Mouse (Mus musculus): ENCODE measurements around the gene Polr1e. TPM values are rescaled to one million over a fixed set of nuclear protein-coding genes. Genes with fewer than 3 reads are reported as not detected.
"Not testable (repeated sequence)": the region's sequence is repeated elsewhere in the genome, so short reads cannot be mapped to it uniquely, and the experiment has no call there.

Gene Polr1e
- total RNA-seq, 2 experiments from 2014 or later, result 10.1 to 10.3 TPM

DNA sequence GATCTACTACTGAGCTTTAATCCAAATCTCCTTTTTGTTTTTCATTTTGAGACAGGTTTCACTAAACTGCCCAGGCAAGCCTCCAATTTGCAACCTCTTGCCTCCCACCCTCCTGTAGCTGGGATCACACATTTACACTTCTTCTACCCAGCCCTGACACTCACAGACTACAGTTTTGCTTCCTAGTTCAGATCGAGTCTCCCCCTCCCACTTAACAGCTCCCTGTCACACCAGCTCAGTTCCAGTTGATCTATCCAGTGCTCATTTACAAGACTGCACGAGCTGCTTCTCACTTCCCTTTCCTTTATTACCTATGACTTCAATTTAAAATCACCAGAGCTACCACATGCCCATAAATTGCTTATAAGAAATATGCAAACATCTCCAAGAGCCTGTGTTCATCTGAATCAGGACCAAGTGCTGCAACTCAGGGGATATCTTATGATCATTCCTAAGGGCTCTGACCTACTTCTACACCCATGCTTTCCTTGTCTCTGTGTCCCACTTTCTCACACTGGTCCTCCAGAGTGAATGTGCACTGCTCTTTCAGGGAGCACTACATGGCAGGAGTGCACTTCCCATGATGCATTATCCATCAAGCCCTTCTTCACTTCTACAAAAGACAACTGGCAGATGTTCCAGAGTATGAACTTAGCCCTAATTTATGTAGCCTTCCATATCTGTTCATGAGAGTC, 47.8 kb downstream of the Polr1e start:
- intact Hi-C loops (cut with DNase I), result no loop called here
- H3K27ac ChIP-seq, result no peak overlapping the region
- no peak for TF ChIP-seq CTCF (IDR thresholded peaks at IDR 0.05)
- DNase-seq (ENCODE audit: extremely low spot score in 1 of 2, low spot score in 2 of 2), result no peak
- no peak overlapping the region for H3K4me3 ChIP-seq

DNA sequence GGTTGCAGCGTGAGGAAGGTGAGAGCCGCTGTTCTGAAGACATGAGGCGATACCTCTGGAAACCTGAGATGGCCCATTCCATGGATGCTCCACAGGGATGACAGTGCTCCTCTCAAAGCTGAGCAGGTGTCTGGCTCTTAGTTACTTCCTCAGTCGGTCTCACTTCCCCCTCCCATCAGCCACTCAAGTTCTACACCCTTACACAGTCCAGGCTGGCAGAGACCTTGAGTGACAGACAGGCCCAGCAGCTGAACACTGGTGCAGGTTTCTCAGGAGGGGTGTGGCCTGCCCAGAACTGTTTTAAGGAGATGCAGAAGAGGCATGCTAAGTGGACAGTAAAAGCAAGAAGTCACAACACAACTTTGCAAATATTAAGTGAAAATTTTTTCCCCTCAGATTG, 49.4 kb downstream of the Polr1e start:
- Histone ChIP-seq H3K4me3 (no peak overlapping the region), H3K27ac (no peak overlapping the region)
- no peak for DNase-seq (ENCODE audit: extremely low spot score in 1 of 2, low spot score in 2 of 2)
- intact Hi-C loops (cut with DNase I), result no loop called here
- TF ChIP-seq CTCF (IDR thresholded peaks at IDR 0.05), result no peak

DNA sequence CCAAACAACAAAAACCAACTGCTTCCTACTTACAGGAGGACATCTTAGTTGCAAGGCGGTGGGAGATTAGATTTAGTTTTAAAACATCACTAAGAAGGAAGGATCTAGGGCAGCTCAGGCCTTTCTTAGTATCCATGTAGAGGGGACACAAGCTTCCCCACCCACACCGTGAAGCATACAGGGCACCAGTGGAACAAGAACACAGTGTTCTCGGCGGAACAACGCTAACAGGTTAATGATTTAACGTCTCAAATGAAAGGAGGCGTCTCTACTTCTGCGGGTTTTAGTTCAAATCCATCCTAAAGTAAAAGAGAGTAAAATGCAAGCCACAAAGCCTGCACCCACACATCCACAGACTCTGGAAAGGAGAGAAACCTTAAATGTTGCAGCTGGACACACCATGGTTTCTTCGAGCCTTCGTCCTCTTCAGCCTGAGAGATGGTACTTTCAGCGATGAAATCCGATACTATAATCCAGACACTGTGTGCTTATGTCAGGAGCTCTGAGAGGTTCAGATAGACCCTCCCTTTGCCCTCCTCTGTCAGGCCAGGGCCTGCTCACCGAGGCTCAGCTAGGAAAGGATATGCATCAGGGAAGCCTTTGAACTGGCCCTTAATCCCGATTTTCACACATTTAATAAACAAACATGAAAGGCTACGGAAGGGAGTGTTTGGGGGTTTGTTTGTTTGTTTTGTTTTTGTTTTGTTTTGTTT, 54.0 kb downstream of the Polr1e start:
- intact Hi-C loops (cut with DNase I), result no loop called here
- Histone ChIP-seq H3K27ac (no peak overlapping the region), H3K4me3 (no peak overlapping the region)
- DNase-seq (ENCODE audit: extremely low spot score in 1 of 2, low spot score in 2 of 2), result no peak
- TF ChIP-seq CTCF (IDR thresholded peaks at IDR 0.05), result no peak

DNA sequence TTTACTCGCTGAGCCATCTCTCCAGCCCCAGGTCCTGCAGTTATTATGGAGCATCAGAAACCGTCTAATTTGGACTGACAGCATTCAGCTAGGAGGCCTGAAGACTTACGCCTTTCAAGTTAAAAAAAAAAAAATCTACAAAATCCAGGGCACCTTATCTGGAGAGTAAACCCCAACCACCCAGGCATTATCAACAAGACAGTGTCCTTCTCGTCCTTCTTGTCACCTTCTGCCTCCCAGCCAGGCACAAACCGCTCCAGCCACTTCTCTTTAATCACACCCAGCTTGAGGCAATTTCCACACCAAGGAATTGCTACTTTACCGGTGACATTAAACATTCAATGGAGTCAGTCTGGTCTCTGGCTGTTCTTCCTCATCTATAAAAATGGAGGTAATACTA, 55.2 kb downstream of the Polr1e start:
- intact Hi-C loops (cut with DNase I), result no loop called here
- TF ChIP-seq CTCF (IDR thresholded peaks at IDR 0.05), result no peak

DNA sequence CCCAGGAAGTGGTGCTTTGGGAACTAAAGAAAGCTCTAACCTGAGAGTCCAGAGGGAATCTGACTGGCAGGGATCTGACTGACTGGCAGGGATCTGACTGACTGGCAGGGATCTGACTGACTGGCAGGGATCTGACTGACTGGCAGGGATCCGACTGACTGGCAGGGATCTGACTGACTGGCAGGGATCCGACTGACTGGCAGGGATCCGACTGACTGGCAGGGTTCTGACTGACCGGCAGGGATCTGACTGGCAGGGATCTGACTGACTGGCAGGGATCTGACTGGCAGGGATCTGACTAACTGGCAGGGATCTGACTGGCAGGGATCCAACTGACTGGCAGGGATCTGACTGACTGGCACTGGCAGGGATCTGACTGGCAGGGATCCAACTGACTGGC, 62.7 kb downstream of the Polr1e start:
- intact Hi-C loops (cut with DNase I); H3K4me3 ChIP-seq; DNase-seq (ENCODE audit: extremely low spot score in 1 of 2, low spot score in 2 of 2); H3K27ac ChIP-seq: not testable (repeated sequence)

More for the DNA sequence above, 55.2 kb downstream of the Polr1e start:
- DNase-seq (ENCODE audit: extremely low spot score in 1 of 2, low spot score in 2 of 2), result no peak
- Histone ChIP-seq H3K27ac (no peak overlapping the region), H3K4me3 (no peak overlapping the region)

DNA sequence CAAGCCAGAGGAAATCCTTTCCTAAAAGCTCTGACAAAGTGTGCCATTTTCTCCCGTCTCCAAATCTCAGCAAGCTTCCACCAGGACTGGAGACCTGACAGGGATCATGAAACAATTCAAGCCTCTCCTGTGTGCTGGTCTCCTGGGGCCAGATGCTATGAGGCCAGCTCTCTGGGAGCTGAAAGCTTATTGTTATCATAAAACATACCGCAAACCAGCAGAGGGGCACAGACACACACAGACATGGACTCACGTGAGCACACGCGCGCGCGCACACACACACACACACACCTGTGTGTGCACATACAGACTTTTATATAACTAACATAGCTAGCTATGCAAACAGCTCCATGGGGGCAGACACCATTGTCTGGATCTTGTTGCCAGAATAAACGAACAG, 64.6 kb downstream of the Polr1e start:
- DNase-seq (ENCODE audit: extremely low spot score in 1 of 2, low spot score in 2 of 2), result peak in 1 of 2 experiments; percentile 14
- TF ChIP-seq CTCF (IDR thresholded peaks at IDR 0.05), result no peak
- H3K4me3 ChIP-seq, result peak overlapping the region; percentile 99
- intact Hi-C loops (cut with DNase I), result no loop called here
- peak overlapping the region; percentile 87 for H3K27ac ChIP-seq

DNA sequence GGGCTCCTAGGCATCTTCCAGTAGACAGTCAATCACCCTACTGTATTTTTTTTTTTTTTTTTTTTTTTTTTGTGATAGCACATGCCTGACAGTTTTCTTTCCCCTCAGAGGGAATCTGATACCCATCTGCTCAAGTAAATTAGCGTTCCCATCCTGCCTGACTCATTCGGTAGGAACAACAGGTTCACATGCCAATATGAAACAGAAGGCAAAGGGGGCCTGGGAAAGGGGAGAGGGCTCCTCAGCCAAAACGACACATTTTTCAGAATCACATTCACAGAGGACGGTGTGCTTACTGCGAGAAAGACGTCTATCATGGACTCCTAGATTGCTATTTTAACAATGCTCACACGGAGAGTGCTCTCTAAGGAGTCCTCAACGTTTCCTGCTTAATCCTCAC, 65.1 kb downstream of the Polr1e start:
- peak overlapping the region; percentile 87 for H3K27ac ChIP-seq
- intact Hi-C loops (cut with DNase I), result no loop called here
- peak in 1 of 2 experiments; percentile 16 for DNase-seq (ENCODE audit: extremely low spot score in 1 of 2, low spot score in 2 of 2)

DNA sequence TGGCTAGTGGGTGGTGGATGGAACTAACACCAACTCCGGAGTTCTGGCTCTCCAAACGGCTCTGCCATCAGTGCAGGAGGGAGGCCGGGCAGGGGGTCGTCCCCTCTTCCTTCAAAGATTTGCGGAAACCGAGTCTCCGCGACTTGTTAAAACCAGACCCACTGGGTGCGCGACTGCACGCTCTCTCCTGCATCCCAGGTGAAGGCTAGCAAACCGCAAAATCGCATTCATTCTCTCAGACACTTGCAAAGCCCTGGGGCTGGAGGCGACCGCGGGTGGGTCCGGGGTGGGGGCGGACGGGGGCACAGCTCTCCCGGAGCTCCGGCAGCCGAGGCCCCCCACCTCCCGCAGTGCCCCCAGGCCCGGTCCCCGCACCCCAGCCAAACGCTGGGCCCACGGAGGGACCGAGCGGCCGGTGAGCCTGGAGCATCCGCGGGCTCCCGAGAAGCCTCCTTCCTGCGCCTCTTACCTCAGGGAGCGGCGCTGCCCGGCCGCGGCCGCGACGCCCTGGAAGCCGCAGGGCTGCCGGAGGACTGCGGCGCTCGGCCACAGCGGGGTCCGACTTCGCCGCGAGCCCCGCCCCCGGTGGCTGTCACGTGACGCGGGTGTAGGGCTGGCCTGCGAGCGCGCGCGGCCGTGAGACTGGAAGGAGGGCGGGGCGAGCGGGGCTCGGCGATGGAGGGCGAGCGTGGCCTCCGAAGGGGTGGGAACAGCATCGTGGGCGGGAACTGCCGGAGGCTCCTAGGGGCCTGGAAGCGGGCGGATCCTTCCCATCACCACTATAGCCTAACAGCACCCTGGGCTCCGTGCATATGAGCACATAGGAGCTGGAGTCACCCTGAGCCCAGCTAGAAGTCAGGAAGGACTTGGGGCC, 65.9 kb downstream of the Polr1e start, which contains the start of gene Fbxo10:
Gene Fbxo10, minus strand, starts transcription at position 584 of the 874 bp plus-strand sequence.
- no peak for TF ChIP-seq CTCF (IDR thresholded peaks at IDR 0.05)
- Histone ChIP-seq H3K4me3 (peak within 1 kb of the TSS; percentile 99), H3K27ac (peak within 1 kb of the TSS; percentile 87)
- intact Hi-C loops (cut with DNase I), result no loop called here
- DNase-seq (ENCODE audit: extremely low spot score in 1 of 2, low spot score in 2 of 2), result peak; percentile 94 to 95

More for the DNA sequence above, 65.1 kb downstream of the Polr1e start:
- no peak for TF ChIP-seq CTCF (IDR thresholded peaks at IDR 0.05)
- H3K4me3 ChIP-seq, result peak overlapping the region; percentile 99

DNA sequence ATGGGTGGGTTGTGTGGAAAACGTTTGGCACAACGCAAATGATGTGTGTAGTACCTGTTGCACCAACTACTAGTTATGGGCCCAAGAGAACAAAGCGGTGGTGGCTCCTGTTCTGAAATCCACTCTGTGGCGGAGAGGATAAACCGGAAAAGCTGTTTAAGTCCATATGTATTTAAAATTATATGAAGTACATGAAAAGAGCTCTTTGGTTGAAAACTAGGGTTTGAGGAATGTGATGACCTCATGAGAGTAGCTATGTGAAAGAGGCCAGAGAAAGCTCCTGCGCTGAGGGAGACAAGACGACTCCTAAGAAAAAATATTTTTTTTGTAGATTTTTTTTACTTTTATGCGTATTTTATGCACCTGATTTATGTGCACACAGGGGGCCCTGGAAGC, 66.5 kb downstream of the Polr1e start:
- H3K4me3 ChIP-seq, result peak overlapping the region; percentile 99
- peak overlapping the region; percentile 38; the same call in 1 of the 2 replicates for H3K27ac ChIP-seq
- TF ChIP-seq CTCF (IDR thresholded peaks at IDR 0.05), result no peak; the same call in 1 of the 2 replicates
- intact Hi-C loops (cut with DNase I), result no loop called here
- DNase-seq (ENCODE audit: extremely low spot score in 1 of 2, low spot score in 2 of 2), result no peak

Other genes with a start within 250 kb of the Polr1e start
- gene Grhpr, start 37.2 kb upstream of the Polr1e start, total RNA-seq (2021), result 10 to 100 TPM; 27.3 to 28.7 TPM
- 1 to 10 TPM; 7.8 to 8.3 TPM for gene Zbtb5, start 6.2 kb upstream of the Polr1e start, total RNA-seq (2021)
- gene Fbxo10, start 66.0 kb downstream of the Polr1e start, total RNA-seq (2021), result 10 to 100 TPM; 33.1 to 34.8 TPM
- gene Tomm5, start 89.5 kb downstream of the Polr1e start, total RNA-seq (2021), result 10 to 100 TPM; 64.9 to 72.4 TPM
- 10 to 100 TPM; 12.9 to 13.0 TPM for gene Frmpd1, start 166.3 kb downstream of the Polr1e start, total RNA-seq (2021)